Mouse (Mus musculus): ENCODE measurements at regions not wholly inside any gene's neighbourhood (a gene's known extent, or its start where the extent isn't known, plus 50 kb on each side); places are given as distances from the start of the nearest gene placed in this dataset.
"Not testable (repeated sequence)": the region's sequence is repeated elsewhere in the genome, so short reads cannot be mapped to it uniquely, and the experiment has no call there.

DNA sequence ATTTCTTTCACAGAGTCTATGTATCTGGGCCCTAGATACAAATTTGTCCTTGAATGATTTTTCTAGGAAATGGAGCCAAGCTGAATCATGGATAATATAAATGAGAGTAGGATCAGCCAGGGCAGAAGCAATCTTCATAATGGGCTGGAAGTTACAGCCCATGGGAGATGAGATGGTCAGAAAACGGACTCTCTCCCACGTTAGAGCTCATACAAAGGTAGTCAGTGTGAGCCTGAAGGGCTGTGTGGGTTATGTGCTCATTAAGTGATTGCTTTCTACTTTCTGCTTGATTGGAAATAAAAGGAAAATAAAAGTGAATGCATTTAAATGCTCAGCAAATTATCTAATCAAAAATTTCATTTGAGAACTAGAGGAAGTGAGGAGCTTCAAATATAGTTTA lies 2017.1 kb upstream of the Pcdh20 start:
- no peak overlapping the region for H3K9ac ChIP-seq (replicated peaks)
- H3K9me3 ChIP-seq = no peaks in the 10 kb centered on the region
- no peak; the same call in 1 of the 2 replicates for ATAC-seq (replicated peaks)
- H3K4me1 ChIP-seq = peaks cover 5% of the 10 kb centered on the region; the same call in 1 of the 2 replicates
- no peaks in the 10 kb centered on the region for H3K36me3 ChIP-seq
- 15% methylated on average over 2 of the region's 2 CpGs for WGBS
- no peak overlapping the region for H3K4me3 ChIP-seq
- no peak overlapping the region for H3K4me2 ChIP-seq (replicated peaks)
- no peak overlapping the region for H3K27ac ChIP-seq (replicated peaks)
- H3K27me3 ChIP-seq = no peaks in the 10 kb centered on the region

DNA sequence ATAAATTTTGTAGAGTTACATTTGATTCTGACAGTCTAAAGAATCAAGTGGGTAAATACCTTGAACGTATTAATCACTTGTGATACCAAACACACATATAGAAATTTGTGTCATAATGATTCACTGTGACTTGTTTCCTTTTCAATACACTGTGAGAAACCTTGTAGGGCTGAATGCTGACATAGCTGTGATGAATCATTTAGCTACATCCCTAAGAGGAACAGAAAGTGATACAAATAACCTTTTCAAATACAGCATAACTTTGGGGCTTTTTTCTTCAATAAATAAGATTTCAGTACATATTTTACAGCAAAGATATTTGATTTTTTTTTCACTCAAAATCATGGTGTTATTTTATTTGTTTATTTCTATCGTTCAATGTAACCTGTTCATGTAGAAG lies 1976.8 kb upstream of the Pcdh20 start:
- ATAC-seq (replicated peaks) = no peak
- 79% methylated on average over 2 of the region's 2 CpGs for WGBS
- Histone ChIP-seq H3K4me1 (no peaks in the 10 kb centered on the region), H3K27me3 (no peaks in the 10 kb centered on the region), H3K4me2 (replicated peaks) (no peak overlapping the region), H3K27ac (replicated peaks) (no peak overlapping the region), H3K36me3 (no peaks in the 10 kb centered on the region), H3K9me3 (no peaks in the 10 kb centered on the region), H3K9ac (replicated peaks) (no peak overlapping the region), H3K4me3 (no peak overlapping the region)

DNA sequence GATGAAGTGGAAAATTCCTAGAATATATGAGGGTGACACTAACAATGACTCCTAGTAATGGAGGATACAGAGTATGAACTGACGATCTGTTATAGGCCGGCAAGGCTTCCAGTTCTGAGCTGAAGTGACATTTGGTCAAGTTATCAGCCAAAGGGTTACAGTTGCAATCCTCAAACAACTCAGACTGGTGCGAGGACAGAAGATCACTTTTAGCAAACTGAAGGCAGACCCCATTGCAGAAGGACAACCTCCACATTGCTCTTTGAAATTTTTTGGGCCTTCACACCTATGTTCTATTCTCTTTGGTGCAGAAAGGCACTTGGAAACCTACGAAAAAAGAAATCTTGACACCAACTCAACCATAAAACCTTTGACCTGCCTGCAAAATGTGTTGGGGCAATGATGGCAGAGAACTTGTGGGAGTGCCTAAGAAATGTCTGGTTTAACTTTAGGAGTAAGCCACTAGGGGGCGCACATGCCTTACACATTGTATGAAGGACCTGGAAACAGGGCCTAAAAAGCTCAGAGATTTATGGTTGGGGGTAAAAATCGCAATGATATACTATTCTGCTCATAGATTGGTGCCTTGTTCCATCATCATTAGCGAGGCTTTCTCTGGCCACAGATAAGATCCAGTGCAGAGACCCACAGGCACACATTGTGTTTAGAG lies 1961.8 kb upstream of the Pcdh20 start:
- Histone ChIP-seq H3K4me1 (no peaks in the 10 kb centered on the region), H3K27ac (replicated peaks) (no peak overlapping the region), H3K4me3 (no peak overlapping the region), H3K9ac (replicated peaks) (no peak overlapping the region), H3K27me3 (no peaks in the 10 kb centered on the region), H3K9me3 (no peaks in the 10 kb centered on the region), H3K36me3 (no peaks in the 10 kb centered on the region), H3K4me2 (replicated peaks) (no peak overlapping the region)
- peak; percentile 81 for ATAC-seq (replicated peaks)
- 56% methylated on average over 7 of the region's 7 CpGs for WGBS

DNA sequence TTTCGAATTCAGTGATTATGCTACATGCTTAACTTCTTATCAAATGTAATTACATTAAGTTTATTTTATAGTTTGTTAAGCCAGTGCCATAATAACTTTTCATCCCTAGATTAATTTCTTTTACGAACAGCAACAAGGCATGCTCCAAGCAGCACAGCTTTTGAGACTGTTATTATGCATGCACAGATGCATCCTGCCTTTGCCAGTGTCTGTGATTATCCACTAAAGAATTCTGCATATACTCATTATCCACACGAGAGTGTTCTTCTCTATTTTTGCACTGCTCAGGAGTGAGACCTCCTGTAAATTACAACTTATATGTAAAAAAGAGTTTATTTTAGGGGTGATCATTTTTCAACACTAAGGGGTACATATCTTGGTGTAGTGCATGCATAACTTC lies 1941.5 kb upstream of the Pcdh20 start:
- WGBS = 51% methylated on average over 3 of the region's 3 CpGs
- H3K4me1 ChIP-seq = no peaks in the 10 kb centered on the region
- no peaks in the 10 kb centered on the region for H3K9me3 ChIP-seq
- H3K36me3 ChIP-seq = no peaks in the 10 kb centered on the region
- ATAC-seq (replicated peaks) = 0 out of 2 replicates have a peak, but pooled peaks have one; percentile 58
- no peak overlapping the region for H3K27ac ChIP-seq (replicated peaks)
- H3K27me3 ChIP-seq = no peaks in the 10 kb centered on the region
- H3K4me3 ChIP-seq = no peak overlapping the region
- no peak overlapping the region for H3K9ac ChIP-seq (replicated peaks)
- H3K4me2 ChIP-seq (replicated peaks) = no peak overlapping the region

DNA sequence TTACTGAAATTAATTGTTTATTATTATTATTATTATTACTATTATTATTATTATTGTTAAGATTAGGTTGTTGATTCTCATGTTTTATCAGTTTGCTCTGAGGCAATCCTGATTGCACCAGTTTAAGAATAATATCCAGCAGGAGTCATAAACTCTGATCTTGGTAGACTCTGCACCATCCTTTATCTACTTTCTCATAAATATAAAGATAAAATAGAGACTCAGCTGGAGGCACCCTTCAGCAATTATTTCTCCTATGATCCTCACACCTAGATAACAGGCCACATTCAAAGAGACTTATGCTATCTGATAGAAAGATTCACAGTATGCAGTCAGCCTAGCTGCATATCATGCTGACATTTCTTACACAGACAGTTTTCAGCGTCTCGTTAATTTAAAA lies 1935.2 kb upstream of the Pcdh20 start:
- Histone ChIP-seq H3K27me3 (no peaks in the 10 kb centered on the region), H3K4me3 (no peak overlapping the region), H3K27ac (replicated peaks) (no peak overlapping the region), H3K9me3 (no peaks in the 10 kb centered on the region), H3K36me3 (no peaks in the 10 kb centered on the region), H3K9ac (replicated peaks) (no peak overlapping the region), H3K4me2 (replicated peaks) (no peak overlapping the region), H3K4me1 (no peaks in the 10 kb centered on the region)
- ATAC-seq (replicated peaks) = no peak
- 68% methylated on average over 2 of the region's 2 CpGs for WGBS

DNA sequence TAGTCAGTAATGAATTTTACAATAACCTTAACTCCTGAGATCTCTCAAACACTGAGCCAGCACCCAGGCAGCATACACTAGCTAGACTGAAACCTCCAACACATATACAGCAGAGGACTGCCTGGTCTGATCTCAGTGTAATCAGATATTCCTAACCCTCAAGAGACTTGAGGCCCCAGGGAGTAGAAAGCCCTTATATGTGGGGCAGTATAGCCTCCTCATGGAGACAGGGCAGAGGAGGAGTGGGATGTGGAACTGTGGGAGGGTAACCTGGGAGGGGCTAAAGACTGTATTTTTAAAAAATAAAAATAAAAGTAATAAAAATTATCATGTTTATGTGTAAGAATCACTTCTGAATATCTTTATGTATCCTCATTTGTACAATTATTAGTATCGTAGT lies 1934.3 kb upstream of the Pcdh20 start:
- 94% methylated on average over 1 of the region's 1 CpGs for WGBS
- H3K4me1 ChIP-seq = no peaks in the 10 kb centered on the region
- no peak overlapping the region for H3K4me3 ChIP-seq
- H3K27ac ChIP-seq (replicated peaks) = no peak overlapping the region
- H3K27me3 ChIP-seq = no peaks in the 10 kb centered on the region
- H3K36me3 ChIP-seq = no peaks in the 10 kb centered on the region
- no peak for ATAC-seq (replicated peaks)
- no peak overlapping the region for H3K9ac ChIP-seq (replicated peaks)
- no peak overlapping the region for H3K4me2 ChIP-seq (replicated peaks)
- no peaks in the 10 kb centered on the region for H3K9me3 ChIP-seq

DNA sequence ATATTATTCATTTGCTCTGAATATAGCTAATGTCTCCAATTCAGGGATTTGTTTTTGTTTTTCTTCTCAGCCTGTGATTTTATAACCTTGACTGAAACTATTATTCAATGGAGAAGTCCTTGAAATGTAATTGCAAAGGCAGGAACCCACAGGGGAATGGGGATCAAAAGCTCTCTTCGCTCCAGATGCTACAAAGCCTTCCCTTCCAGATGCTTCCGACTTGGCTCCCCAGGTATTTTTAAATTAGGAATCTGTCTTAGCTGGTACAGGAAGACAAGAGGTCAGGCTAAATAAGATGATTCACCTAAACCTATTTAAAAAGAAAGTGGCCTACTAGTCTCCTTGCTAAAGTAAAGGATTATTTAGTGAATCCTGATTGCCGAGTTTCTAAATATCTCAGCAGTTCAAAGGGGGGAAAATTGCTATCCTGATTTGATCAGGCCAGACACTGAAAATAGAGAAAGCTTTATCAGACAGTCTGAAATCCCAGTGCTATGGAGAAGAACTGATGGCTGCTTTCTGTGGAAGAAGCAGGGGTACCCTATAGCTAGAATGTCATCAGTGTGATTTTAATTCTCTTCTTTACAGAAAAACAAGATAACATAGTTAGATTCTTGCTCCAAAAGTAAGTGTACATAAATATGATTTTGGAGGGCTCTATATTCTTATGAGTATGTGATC lies 1896.2 kb upstream of the Pcdh20 start:
- no peaks in the 10 kb centered on the region for H3K4me1 ChIP-seq
- no peak overlapping the region for H3K27ac ChIP-seq (replicated peaks)
- no peaks in the 10 kb centered on the region for H3K27me3 ChIP-seq
- WGBS = 58% methylated on average over 3 of the region's 3 CpGs
- no peaks in the 10 kb centered on the region for H3K36me3 ChIP-seq
- H3K9me3 ChIP-seq = no peaks in the 10 kb centered on the region
- no peak overlapping the region for H3K4me3 ChIP-seq
- H3K9ac ChIP-seq (replicated peaks) = no peak overlapping the region
- no peak for ATAC-seq (replicated peaks)
- H3K4me2 ChIP-seq (replicated peaks) = no peak overlapping the region

DNA sequence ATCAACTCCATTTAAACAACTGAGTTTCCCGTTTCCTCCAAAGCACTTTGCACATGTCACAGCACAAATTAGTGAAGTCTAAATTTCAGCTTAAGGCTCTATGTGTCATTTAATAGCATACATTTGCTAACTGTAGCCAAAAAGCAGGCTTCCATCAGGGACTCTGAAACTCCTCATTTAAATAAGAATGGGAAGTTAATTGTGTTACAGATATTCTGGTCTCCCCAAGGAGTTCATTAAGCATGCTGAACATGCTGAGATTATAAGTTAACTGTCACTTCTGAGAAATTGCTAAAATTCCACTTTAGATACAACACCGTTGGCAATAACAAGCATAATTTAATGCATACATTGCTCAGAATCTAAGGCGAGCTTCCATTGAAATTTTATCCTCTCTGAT lies 1863.3 kb upstream of the Pcdh20 start:
- H3K9ac ChIP-seq (replicated peaks) = no peak overlapping the region
- no peak overlapping the region for H3K27ac ChIP-seq (replicated peaks)
- no peaks in the 10 kb centered on the region for H3K9me3 ChIP-seq
- H3K4me3 ChIP-seq = no peak overlapping the region
- WGBS = 26% methylated on average over 3 of the region's 3 CpGs
- H3K36me3 ChIP-seq = no peaks in the 10 kb centered on the region
- H3K27me3 ChIP-seq = no peaks in the 10 kb centered on the region
- no peak overlapping the region for H3K4me2 ChIP-seq (replicated peaks)
- peak; percentile 64 for ATAC-seq (replicated peaks)
- H3K4me1 ChIP-seq = no peaks in the 10 kb centered on the region

GRCm38 (mm10) chr14:90295456-90295855 lies 1824.3 kb upstream of the Pcdh20 start:
- H3K9ac ChIP-seq (replicated peaks); H3K27me3 ChIP-seq; ATAC-seq (replicated peaks); H3K4me3 ChIP-seq; H3K36me3 ChIP-seq; H3K4me1 ChIP-seq; H3K4me2 ChIP-seq (replicated peaks); H3K9me3 ChIP-seq; H3K27ac ChIP-seq (replicated peaks): not testable (repeated sequence)
- WGBS = 96% methylated on average over 17 of the region's 18 CpGs

- Histone ChIP-seq H3K9me3 (no peaks in the 10 kb centered on the region), H3K9ac (replicated peaks) (no peak overlapping the region), H3K36me3 (no peaks in the 10 kb centered on the region), H3K4me2 (replicated peaks) (no peak overlapping the region), H3K27me3 (no peaks in the 10 kb centered on the region), H3K4me1 (no peaks in the 10 kb centered on the region), H3K27ac (replicated peaks) (no peak overlapping the region), H3K4me3 (no peak overlapping the region)
- WGBS = 34% methylated on average over 3 of the region's 3 CpGs
- ATAC-seq (replicated peaks) = no peak
These were observed 1774.8 kb upstream of the Pcdh20 start for GRCm38 (mm10) chr14:90246042-90246441.

GRCm38 (mm10) chr14:90232661-90233060 lies 1761.5 kb upstream of the Pcdh20 start:
- Histone ChIP-seq H3K36me3 (no peaks in the 10 kb centered on the region), H3K27ac (replicated peaks) (no peak overlapping the region), H3K27me3 (no peaks in the 10 kb centered on the region), H3K9ac (replicated peaks) (no peak overlapping the region), H3K4me3 (no peak overlapping the region), H3K4me2 (replicated peaks) (no peak overlapping the region), H3K4me1 (no peaks in the 10 kb centered on the region), H3K9me3 (no peaks in the 10 kb centered on the region)
- ATAC-seq (replicated peaks) = no peak
- WGBS = 71% methylated on average over 5 of the region's 5 CpGs

- Histone ChIP-seq H3K9me3 (no peaks in the 10 kb centered on the region), H3K4me1 (no peaks in the 10 kb centered on the region), H3K27me3 (no peaks in the 10 kb centered on the region), H3K36me3 (no peaks in the 10 kb centered on the region), H3K4me3 (no peak overlapping the region), H3K4me2 (replicated peaks) (no peak overlapping the region), H3K27ac (replicated peaks) (no peak overlapping the region), H3K9ac (replicated peaks) (no peak overlapping the region)
- no peak for ATAC-seq (replicated peaks)
These were observed 1729.1 kb upstream of the Pcdh20 start for GRCm38 (mm10) chr14:90200294-90200693.

- H3K4me1 ChIP-seq = no peaks in the 10 kb centered on the region
- no peaks in the 10 kb centered on the region for H3K9me3 ChIP-seq
- no peak overlapping the region for H3K4me2 ChIP-seq (replicated peaks)
- H3K36me3 ChIP-seq = no peaks in the 10 kb centered on the region
- no peak for ATAC-seq (replicated peaks)
- H3K4me3 ChIP-seq = no peak overlapping the region
- H3K9ac ChIP-seq (replicated peaks) = no peak overlapping the region
- H3K27me3 ChIP-seq = no peaks in the 10 kb centered on the region
- 90% methylated on average over 8 of the region's 8 CpGs for WGBS
- no peak overlapping the region for H3K27ac ChIP-seq (replicated peaks)
These were observed 1726.6 kb upstream of the Pcdh20 start for GRCm38 (mm10) chr14:90197791-90198190.

Data from forebrain, embryonic 15.5 days (tissue).